15 mouse cellular contexts compared by ENCODE assay signal in genomic region chr17:55288589-55288988, GRCm38 (mm10).
"Had no signal": no experiment of that assay in that cellular context is flagged by ENCODE, and none has a peak within 500 bp of the region (broad histone marks: within the 10 kb centered on the region; RNA-seq: fewer than 3 reads in every experiment).

No protein-coding gene starts in this region.

- DNase-seq: retina, postnatal 1 day; right cerebral cortex, adult 18-20 months; right cerebral cortex, postnatal 14 days; right cerebral cortex, postnatal 25 days; right cerebral cortex, postnatal 4 days; spleen, adult 18-20 months; thymus, adult 18-20 months; thymus, adult 2 months; thymus, postnatal 14 days; thymus, postnatal 25 days; thymus, postnatal 36 days; thymus, postnatal 4 days had no signal

- H3K27ac ChIP-seq: neural tube, embryonic 15.5 days; stomach, embryonic 15.5 days; stomach, postnatal 0 days had no signal

- H3K36me3 ChIP-seq: neural tube, embryonic 15.5 days; stomach, embryonic 15.5 days had no signal

- H3K9me3 ChIP-seq: neural tube, embryonic 15.5 days; stomach, embryonic 15.5 days had no signal

- H3K9ac ChIP-seq: neural tube, embryonic 15.5 days; stomach, embryonic 15.5 days had no signal

- H3K4me2 ChIP-seq: neural tube, embryonic 15.5 days; stomach, embryonic 15.5 days had no signal

- H3K4me1 ChIP-seq: neural tube, embryonic 15.5 days; stomach, embryonic 15.5 days had no signal

- H3K27me3 ChIP-seq: neural tube, embryonic 15.5 days; stomach, embryonic 15.5 days had no signal

- H3K4me3 ChIP-seq: neural tube, embryonic 15.5 days; stomach, embryonic 15.5 days had no signal
